Mouse (Mus musculus): ENCODE results near the gene Cdh10. TPM values are rescaled to one million over a fixed set of nuclear protein-coding genes. Genes with fewer than 3 reads are reported as not detected.

Cdh10 gene
- polyA plus RNA-seq, 1 experiment from 2014 or later, result 1.4 TPM

DNA sequence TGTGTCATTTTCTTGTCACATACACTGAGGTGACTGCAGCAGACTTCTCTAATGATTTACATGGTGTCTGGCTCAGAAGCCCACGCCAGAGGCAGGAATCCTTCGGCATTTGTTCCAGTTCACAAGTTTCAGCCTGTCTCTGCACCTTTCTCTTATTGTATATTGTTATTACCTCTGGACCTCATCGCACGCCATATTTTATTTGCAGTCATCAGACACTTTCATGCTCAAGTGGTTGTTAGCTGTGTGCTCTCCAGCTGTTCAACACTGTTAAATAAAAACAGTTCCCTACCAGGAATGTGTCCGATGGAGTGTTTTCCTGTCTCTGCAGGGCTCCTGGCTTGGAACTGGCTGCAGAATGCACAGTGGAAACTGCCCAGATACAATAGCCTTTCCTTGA lies 26.1 kb downstream of the Cdh10 start:
- no peaks in the 10 kb centered on the region for H3K36me3 ChIP-seq (ENCODE audit: control insufficient read depth, insufficient read depth, low read length)
- ATAC-seq (replicated peaks; ENCODE audit: low FRiP score), result no peak
- no peaks in the 10 kb centered on the region for H3K9me3 ChIP-seq (ENCODE audit: control insufficient read depth, low read length)
- 70% methylated on average over 5 of the region's 5 CpGs for WGBS
- no peak overlapping the region for H3K9ac ChIP-seq (ENCODE audit: low read depth, low read length)
- no peak overlapping the region for H3K27ac ChIP-seq (ENCODE audit: low read depth, low read length)
- no peak overlapping the region for H3K4me3 ChIP-seq (ENCODE audit: low read depth, low read length)
- no peak for DNase-seq (ENCODE audit: low spot score)
- H3K4me2 ChIP-seq, result no peak overlapping the region
- H3K4me1 ChIP-seq (replicated peaks; ENCODE audit: control insufficient read depth, insufficient read depth, low read length), result no peaks in the 10 kb centered on the region
- H3K27me3 ChIP-seq (replicated peaks; ENCODE audit: control insufficient read depth, insufficient read depth, low read length), result no peaks in the 10 kb centered on the region

DNA sequence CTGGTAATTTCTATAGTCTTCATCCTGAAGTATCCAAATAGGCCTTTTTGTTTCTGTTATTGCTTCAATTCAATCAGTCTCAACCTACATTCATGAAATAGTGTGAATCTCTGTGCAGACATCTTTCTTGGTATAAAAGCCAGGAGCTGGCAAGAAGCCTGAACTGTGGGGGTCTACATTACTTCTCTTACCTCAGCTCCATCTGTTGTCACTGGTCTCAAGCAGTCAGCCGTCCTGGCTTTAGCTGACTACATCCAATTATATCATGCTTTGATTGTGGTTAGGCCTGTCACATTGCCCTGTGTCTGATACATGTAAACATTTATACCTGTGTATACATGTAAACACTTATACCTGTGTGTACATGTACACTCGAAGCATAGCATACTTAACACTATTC lies 31.8 kb downstream of the Cdh10 start:
- no peak for DNase-seq (ENCODE audit: low spot score)
- H3K9me3 ChIP-seq (ENCODE audit: control insufficient read depth, low read length), result no peaks in the 10 kb centered on the region
- H3K4me3 ChIP-seq (ENCODE audit: low read depth, low read length), result no peak overlapping the region
- H3K36me3 ChIP-seq (ENCODE audit: control insufficient read depth, insufficient read depth, low read length), result no peaks in the 10 kb centered on the region
- 79% methylated on average over 2 of the region's 2 CpGs for WGBS
- ATAC-seq (replicated peaks; ENCODE audit: low FRiP score), result no peak
- no peak overlapping the region for H3K27ac ChIP-seq (ENCODE audit: low read depth, low read length)
- H3K4me1 ChIP-seq (replicated peaks; ENCODE audit: control insufficient read depth, insufficient read depth, low read length), result no peaks in the 10 kb centered on the region
- no peaks in the 10 kb centered on the region for H3K27me3 ChIP-seq (replicated peaks; ENCODE audit: control insufficient read depth, insufficient read depth, low read length)
- H3K9ac ChIP-seq (ENCODE audit: low read depth, low read length), result no peak overlapping the region
- no peak overlapping the region for H3K4me2 ChIP-seq

DNA sequence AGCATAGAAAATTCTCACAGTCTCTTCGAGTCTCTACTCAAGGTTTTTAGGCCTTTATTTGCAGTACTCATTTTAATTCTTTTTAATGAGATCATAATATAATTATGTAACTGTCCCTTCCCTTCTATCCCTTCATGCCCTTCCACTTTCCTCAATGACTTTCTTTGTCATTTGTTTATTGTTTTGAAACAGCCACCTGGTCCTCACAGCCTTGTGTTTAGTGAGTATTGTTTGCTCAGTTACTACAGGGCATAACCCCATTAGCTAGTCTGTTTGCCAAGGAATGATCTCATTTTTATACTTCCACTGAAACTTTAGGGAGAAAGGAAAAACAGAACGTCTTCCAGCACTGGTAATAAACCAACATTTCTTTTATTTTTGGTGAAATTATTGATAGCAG lies 39.4 kb downstream of the Cdh10 start:
- Histone ChIP-seq H3K4me3 (ENCODE audit: low read depth, low read length) (no peak overlapping the region), H3K9ac (ENCODE audit: low read depth, low read length) (no peak overlapping the region), H3K27ac (ENCODE audit: low read depth, low read length) (no peak overlapping the region), H3K36me3 (ENCODE audit: control insufficient read depth, insufficient read depth, low read length) (no peaks in the 10 kb centered on the region), H3K27me3 (replicated peaks; ENCODE audit: control insufficient read depth, insufficient read depth, low read length) (no peaks in the 10 kb centered on the region), H3K9me3 (ENCODE audit: control insufficient read depth, low read length) (no peaks in the 10 kb centered on the region), H3K4me1 (replicated peaks; ENCODE audit: control insufficient read depth, insufficient read depth, low read length) (no peaks in the 10 kb centered on the region), H3K4me2 (no peak overlapping the region)
- 61% methylated on average over 2 of the region's 2 CpGs for WGBS
- no peak for ATAC-seq (replicated peaks; ENCODE audit: low FRiP score)
- no peak for DNase-seq (ENCODE audit: low spot score)

DNA sequence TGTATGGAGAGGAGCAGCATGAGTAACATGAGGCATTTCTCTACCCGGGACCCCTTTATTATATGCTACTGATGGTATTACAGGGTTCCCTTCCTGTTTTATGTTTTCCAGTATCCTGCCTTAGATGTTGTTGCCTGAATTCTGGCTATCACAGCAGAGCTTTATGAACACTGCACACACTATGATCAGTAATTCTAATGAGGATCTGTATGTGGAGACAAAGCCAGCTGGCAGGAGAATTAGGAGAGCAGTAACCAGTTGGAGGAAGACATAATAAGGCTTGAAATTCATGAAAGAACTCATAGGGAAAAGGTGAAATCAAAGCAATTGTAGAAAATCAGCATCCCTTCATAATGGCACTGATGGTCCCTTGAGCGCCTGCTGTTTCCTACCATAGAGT lies 51.1 kb downstream of the Cdh10 start:
- WGBS, result 93% methylated on average over 2 of the region's 2 CpGs
- Histone ChIP-seq H3K27ac (ENCODE audit: low read depth, low read length) (no peak overlapping the region), H3K4me2 (no peak overlapping the region), H3K4me1 (replicated peaks; ENCODE audit: control insufficient read depth, insufficient read depth, low read length) (no peaks in the 10 kb centered on the region), H3K36me3 (ENCODE audit: control insufficient read depth, insufficient read depth, low read length) (no peaks in the 10 kb centered on the region), H3K4me3 (ENCODE audit: low read depth, low read length) (no peak overlapping the region), H3K9me3 (ENCODE audit: control insufficient read depth, low read length) (no peaks in the 10 kb centered on the region), H3K27me3 (replicated peaks; ENCODE audit: control insufficient read depth, insufficient read depth, low read length) (no peaks in the 10 kb centered on the region), H3K9ac (ENCODE audit: low read depth, low read length) (no peak overlapping the region)
- no peak for DNase-seq (ENCODE audit: low spot score)
- ATAC-seq (replicated peaks; ENCODE audit: low FRiP score), result no peak

DNA sequence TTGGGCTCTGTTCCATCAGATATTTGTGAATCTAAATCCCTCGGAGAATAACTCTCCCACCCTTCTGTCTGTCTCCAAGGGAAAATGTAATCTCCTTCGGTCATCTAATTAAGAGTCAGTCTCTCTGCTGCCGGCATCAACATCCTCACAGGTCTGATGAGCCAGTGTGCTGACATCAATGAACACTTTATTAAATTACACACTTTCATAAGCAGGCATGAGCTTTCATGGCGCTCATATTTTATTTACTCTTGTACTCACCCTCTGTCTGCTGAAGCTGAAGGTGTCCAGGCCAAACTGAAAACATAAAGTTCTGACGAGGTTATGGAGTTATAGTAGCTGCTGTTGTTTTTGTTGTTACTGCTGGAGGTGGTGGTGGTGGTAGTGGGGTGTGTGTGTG lies 62.7 kb downstream of the Cdh10 start:
- no peaks in the 10 kb centered on the region for H3K36me3 ChIP-seq (ENCODE audit: control insufficient read depth, insufficient read depth, low read length)
- no peaks in the 10 kb centered on the region for H3K27me3 ChIP-seq (replicated peaks; ENCODE audit: control insufficient read depth, insufficient read depth, low read length)
- H3K4me2 ChIP-seq, result no peak overlapping the region
- no peaks in the 10 kb centered on the region for H3K4me1 ChIP-seq (replicated peaks; ENCODE audit: control insufficient read depth, insufficient read depth, low read length)
- no peak overlapping the region for H3K27ac ChIP-seq (ENCODE audit: low read depth, low read length)
- no peak for DNase-seq (ENCODE audit: low spot score)
- H3K9me3 ChIP-seq (ENCODE audit: control insufficient read depth, low read length), result no peaks in the 10 kb centered on the region
- 78% methylated on average over 5 of the region's 5 CpGs for WGBS
- ATAC-seq (replicated peaks; ENCODE audit: low FRiP score), result no peak
- H3K9ac ChIP-seq (ENCODE audit: low read depth, low read length), result no peak overlapping the region
- no peak overlapping the region for H3K4me3 ChIP-seq (ENCODE audit: low read depth, low read length)

DNA sequence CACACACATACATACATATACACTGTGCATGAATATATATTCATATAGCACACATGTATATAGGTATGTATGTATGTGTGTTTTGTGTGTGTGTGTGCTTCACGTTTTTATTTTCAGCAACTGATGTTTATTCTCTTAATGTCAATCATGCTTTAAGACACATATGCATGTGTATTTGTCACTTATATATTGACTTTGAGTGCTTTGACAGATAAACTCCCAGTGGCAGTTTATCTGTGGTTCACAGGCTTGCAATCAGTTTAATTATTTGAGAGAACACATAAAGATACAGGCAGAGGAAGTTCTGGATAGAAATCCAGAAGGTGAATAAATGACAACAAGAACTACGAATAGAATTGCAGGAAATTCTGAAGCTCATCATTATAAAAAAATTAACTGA lies 67.9 kb downstream of the Cdh10 start:
- Histone ChIP-seq H3K9me3 (ENCODE audit: control insufficient read depth, low read length) (no peaks in the 10 kb centered on the region), H3K27me3 (replicated peaks; ENCODE audit: control insufficient read depth, insufficient read depth, low read length) (no peaks in the 10 kb centered on the region), H3K27ac (ENCODE audit: low read depth, low read length) (no peak overlapping the region), H3K9ac (ENCODE audit: low read depth, low read length) (no peak overlapping the region), H3K4me3 (ENCODE audit: low read depth, low read length) (no peak overlapping the region), H3K4me2 (no peak overlapping the region), H3K36me3 (ENCODE audit: control insufficient read depth, insufficient read depth, low read length) (no peaks in the 10 kb centered on the region), H3K4me1 (replicated peaks; ENCODE audit: control insufficient read depth, insufficient read depth, low read length) (no peaks in the 10 kb centered on the region)
- ATAC-seq (replicated peaks; ENCODE audit: low FRiP score) (no peak), DNase-seq (ENCODE audit: low spot score) (no peak)
- 69% methylated on average over 2 of the region's 2 CpGs for WGBS

DNA sequence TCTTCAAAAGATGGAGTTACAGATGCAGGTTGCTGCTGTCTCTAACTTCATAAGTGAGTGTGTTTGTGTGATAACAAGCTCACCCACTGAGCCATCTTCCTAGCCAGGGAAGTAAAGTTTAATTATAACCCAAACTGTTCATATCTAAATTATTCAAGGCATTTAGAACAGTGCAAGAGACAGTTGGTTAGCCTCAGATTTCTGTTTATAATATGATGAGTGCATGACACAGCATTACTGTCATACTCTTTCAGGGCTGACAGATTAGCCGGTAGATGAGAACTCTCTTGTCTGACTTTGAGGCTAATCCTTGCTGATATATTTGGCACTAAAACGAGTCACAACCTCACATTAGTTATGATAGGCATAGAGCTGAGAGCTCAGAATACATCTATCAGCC lies 70.2 kb downstream of the Cdh10 start:
- no peak overlapping the region for H3K4me3 ChIP-seq (ENCODE audit: low read depth, low read length)
- no peaks in the 10 kb centered on the region for H3K9me3 ChIP-seq (ENCODE audit: control insufficient read depth, low read length)
- 55% methylated on average over 2 of the region's 2 CpGs for whole genome bisulfite sequencing
- DNase-seq (ENCODE audit: low spot score) (no peak), ATAC-seq (replicated peaks; ENCODE audit: low FRiP score) (no peak)
- H3K27me3 ChIP-seq (replicated peaks; ENCODE audit: control insufficient read depth, insufficient read depth, low read length), result no peaks in the 10 kb centered on the region
- H3K27ac ChIP-seq (ENCODE audit: low read depth, low read length), result no peak overlapping the region
- H3K9ac ChIP-seq (ENCODE audit: low read depth, low read length), result no peak overlapping the region
- H3K36me3 ChIP-seq (ENCODE audit: control insufficient read depth, insufficient read depth, low read length), result no peaks in the 10 kb centered on the region
- no peaks in the 10 kb centered on the region for H3K4me1 ChIP-seq (replicated peaks; ENCODE audit: control insufficient read depth, insufficient read depth, low read length)
- no peak overlapping the region for H3K4me2 ChIP-seq

DNA sequence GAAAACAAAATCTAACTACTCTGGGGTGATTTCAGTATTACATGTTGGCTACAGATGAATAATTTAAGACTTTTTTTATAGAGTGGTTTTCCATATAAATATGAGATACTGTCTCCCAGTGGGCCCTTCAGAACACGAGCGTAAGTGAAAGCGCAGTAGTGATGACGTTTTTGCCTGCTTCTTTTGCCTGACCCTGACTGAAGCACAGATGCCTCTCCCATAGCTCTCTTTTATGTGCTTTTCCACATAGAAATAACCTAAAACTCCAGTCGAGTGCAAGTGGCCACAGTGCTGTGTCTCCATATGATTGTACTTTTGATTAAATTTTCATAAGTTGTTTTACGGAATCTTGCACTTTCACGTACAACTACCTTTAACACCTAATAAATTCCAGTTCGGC lies 71.6 kb downstream of the Cdh10 start:
- Histone ChIP-seq H3K36me3 (ENCODE audit: control insufficient read depth, insufficient read depth, low read length) (no peaks in the 10 kb centered on the region), H3K27ac (ENCODE audit: low read depth, low read length) (no peak overlapping the region), H3K4me2 (no peak overlapping the region), H3K9ac (ENCODE audit: low read depth, low read length) (no peak overlapping the region), H3K9me3 (ENCODE audit: control insufficient read depth, low read length) (no peaks in the 10 kb centered on the region), H3K4me3 (ENCODE audit: low read depth, low read length) (no peak overlapping the region), H3K4me1 (replicated peaks; ENCODE audit: control insufficient read depth, insufficient read depth, low read length) (no peaks in the 10 kb centered on the region), H3K27me3 (replicated peaks; ENCODE audit: control insufficient read depth, insufficient read depth, low read length) (no peaks in the 10 kb centered on the region)
- DNase-seq (ENCODE audit: low spot score) (no peak), ATAC-seq (replicated peaks; ENCODE audit: low FRiP score) (no peak)
- WGBS, result 87% methylated on average over 8 of the region's 8 CpGs

DNA sequence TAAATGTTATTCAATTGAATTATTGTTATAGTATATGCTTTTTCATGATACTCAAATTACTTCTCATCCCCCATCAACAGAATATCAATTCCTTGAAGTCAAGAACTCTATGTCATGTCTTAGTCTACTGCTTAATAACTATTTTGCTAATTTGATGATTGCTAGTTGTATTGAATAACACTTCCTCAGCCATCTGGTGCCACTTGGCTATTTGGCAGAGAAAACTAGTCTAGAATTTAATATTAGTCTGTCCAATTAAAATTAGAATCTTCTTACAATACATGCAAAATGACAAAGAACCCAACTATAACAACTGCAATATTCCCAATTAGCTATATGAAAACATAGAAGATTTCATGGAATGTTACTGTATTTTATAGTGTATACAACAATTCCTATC lies 82.0 kb downstream of the Cdh10 start:
- no peak overlapping the region for H3K9ac ChIP-seq (ENCODE audit: low read depth, low read length)
- H3K4me1 ChIP-seq (replicated peaks; ENCODE audit: control insufficient read depth, insufficient read depth, low read length), result no peaks in the 10 kb centered on the region
- no peaks in the 10 kb centered on the region for H3K36me3 ChIP-seq (ENCODE audit: control insufficient read depth, insufficient read depth, low read length)
- H3K27me3 ChIP-seq (replicated peaks; ENCODE audit: control insufficient read depth, insufficient read depth, low read length), result no peaks in the 10 kb centered on the region
- no peaks in the 10 kb centered on the region for H3K9me3 ChIP-seq (ENCODE audit: control insufficient read depth, low read length)
- no peak overlapping the region for H3K27ac ChIP-seq (ENCODE audit: low read depth, low read length)
- H3K4me3 ChIP-seq (ENCODE audit: low read depth, low read length), result no peak overlapping the region
- DNase-seq (ENCODE audit: low spot score) (no peak), ATAC-seq (replicated peaks; ENCODE audit: low FRiP score) (no peak)
- no peak overlapping the region for H3K4me2 ChIP-seq
